Mouse (Mus musculus): ENCODE measurements at regions not wholly inside any gene's neighbourhood (a gene's known extent, or its start where the extent isn't known, plus 50 kb on each side); places are given as distances from the start of the nearest gene placed in this dataset.

- DNase-seq (ENCODE audit: low spot score): no peak
Observed at GRCm38 (mm10) chr7:69837379-69837778, 529.2 kb downstream of the Nr2f2 start.

GRCm38 (mm10) chr7:69827251-69827650 lies 539.3 kb downstream of the Nr2f2 start:
- no peak for DNase-seq (ENCODE audit: low spot score)

- no peak for DNase-seq (ENCODE audit: low spot score)
Observed at GRCm38 (mm10) chr7:69820570-69820969, 546.0 kb downstream of the Nr2f2 start.

GRCm38 (mm10) chr7:69812301-69812700 lies 554.2 kb downstream of the Nr2f2 start:
- no peak for DNase-seq (ENCODE audit: low spot score)

- DNase-seq (ENCODE audit: low spot score): peak; percentile 13
Observed at GRCm38 (mm10) chr7:69810873-69811272, 555.7 kb downstream of the Nr2f2 start.

GRCm38 (mm10) chr7:69807220-69807619 lies 559.3 kb downstream of the Nr2f2 start:
- no peak for DNase-seq (ENCODE audit: low spot score)

GRCm38 (mm10) chr7:69770980-69771348 lies 595.6 kb downstream of the Nr2f2 start:
- no peak for DNase-seq (ENCODE audit: low spot score)

GRCm38 (mm10) chr7:69770313-69770979 lies 596.1 kb downstream of the Nr2f2 start:
- no peak for DNase-seq (ENCODE audit: low spot score)

GRCm38 (mm10) chr7:69766451-69766850 lies 600.1 kb downstream of the Nr2f2 start:
- DNase-seq (ENCODE audit: low spot score): no peak

- DNase-seq (ENCODE audit: low spot score): no peak
Observed at GRCm38 (mm10) chr7:69740495-69740894, 626.0 kb downstream of the Nr2f2 start.

- DNase-seq (ENCODE audit: low spot score): no peak
Observed at GRCm38 (mm10) chr7:69738998-69739397, 627.5 kb downstream of the Nr2f2 start.

GRCm38 (mm10) chr7:69715081-69715480 lies 651.5 kb downstream of the Nr2f2 start:
- DNase-seq (ENCODE audit: low spot score): no peak

GRCm38 (mm10) chr7:69670211-69670610 lies 696.3 kb downstream of the Nr2f2 start:
- no peak for DNase-seq (ENCODE audit: low spot score)

GRCm38 (mm10) chr7:69655583-69655982 lies 711.0 kb downstream of the Nr2f2 start:
- DNase-seq (ENCODE audit: low spot score): no peak

GRCm38 (mm10) chr7:69645449-69645848 lies 721.1 kb downstream of the Nr2f2 start:
- DNase-seq (ENCODE audit: low spot score): no peak

GRCm38 (mm10) chr7:69641652-69642051 lies 724.9 kb downstream of the Nr2f2 start:
- no peak for DNase-seq (ENCODE audit: low spot score)

GRCm38 (mm10) chr7:69599866-69600265 lies 766.7 kb downstream of the Nr2f2 start:
- no peak for DNase-seq (ENCODE audit: low spot score)

GRCm38 (mm10) chr7:69585716-69586115 lies 780.8 kb downstream of the Nr2f2 start:
- no peak for DNase-seq (ENCODE audit: low spot score)

- no peak for DNase-seq (ENCODE audit: low spot score)
Observed at GRCm38 (mm10) chr7:69585131-69585530, 781.4 kb downstream of the Nr2f2 start.

GRCm38 (mm10) chr7:69584516-69584915 lies 782.0 kb downstream of the Nr2f2 start:
- no peak for DNase-seq (ENCODE audit: low spot score)

GRCm38 (mm10) chr7:69583901-69584300 lies 782.6 kb downstream of the Nr2f2 start:
- no peak for DNase-seq (ENCODE audit: low spot score)

GRCm38 (mm10) chr7:69581668-69582067 lies 784.9 kb downstream of the Nr2f2 start:
- no peak for DNase-seq (ENCODE audit: low spot score)

GRCm38 (mm10) chr7:69578958-69579810 lies 787.4 kb downstream of the Nr2f2 start:
- DNase-seq (ENCODE audit: low spot score): no peak

Data from layer of hippocampus, adult 11-12 months (tissue).